Mouse (Mus musculus): ENCODE measurements around the gene Mylk.
A peak's percentile ranks its signal among the peaks of the same experiment; 100 is the strongest.

DNA sequence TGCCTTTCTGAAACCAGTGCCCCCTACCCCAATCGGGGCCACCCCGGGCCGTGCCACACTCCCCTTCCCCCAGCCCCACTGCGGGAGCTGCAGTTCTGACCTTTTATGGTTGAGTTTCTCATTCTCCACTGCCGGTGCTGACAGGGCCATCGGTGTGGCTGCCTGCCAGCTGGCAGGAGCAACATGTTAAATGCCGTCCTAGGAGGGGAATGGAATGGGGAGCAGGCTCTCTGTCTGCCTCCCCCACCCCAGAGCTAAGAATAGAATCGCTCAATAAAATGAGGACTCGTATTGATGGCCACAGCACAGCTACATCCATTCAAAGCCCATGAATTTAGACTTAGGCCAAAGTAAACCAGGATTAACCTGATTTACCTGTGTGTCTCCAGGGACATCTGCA lies 213.7 kb downstream of the Mylk start:
- TF ChIP-seq EP300 (IDR thresholded peaks at IDR 0.05; ENCODE audit: insufficient read depth, low read depth, low read length) (peak; percentile 69), CTCF (IDR thresholded peaks at IDR 0.05) (no peak), POLR2A (IDR thresholded peaks at IDR 0.05; ENCODE audit: insufficient read depth, low read depth, low read length) (no peak)
